Mouse (Mus musculus) bone marrow, adult 2 months (tissue): ENCODE measurements at regions not wholly inside any gene's neighbourhood (a gene's known extent, or its start where the extent isn't known, plus 50 kb on each side); places are given as distances from the start of the nearest gene placed in this dataset.

Experiments
- H3K27ac ChIP-seq: fragments of 200-500 bp; 2 replicates; pipeline ENCODE4 v1.5.1; 2012; ENCODE audit warnings: low read depth, mild to moderate bottlenecking, control low read depth, inconsistent platforms, low read length; ENCODE audit not compliant: control insufficient read depth, poor library complexity, insufficient read depth
- H3K4me1 ChIP-seq: fragments of 200-500 bp; 2 replicates; pipeline ENCODE4 v1.6.1; 2011; ENCODE audit warnings: low read length; ENCODE audit not compliant: control insufficient read depth, insufficient read depth
- H3K4me3 ChIP-seq: fragments of 200-500 bp; replicated peaks from 2 replicates; pipeline ENCODE3; 2011; ENCODE audit warnings: mild to moderate bottlenecking, low read depth, low read length, control low read depth; ENCODE audit not compliant: control insufficient read depth
- CTCF ChIP-seq: fragments of 200-500 bp; IDR thresholded peaks from 2 replicates; pipeline ENCODE4 v1.5.1; 2011; ENCODE audit warnings: low read length, control low read depth; ENCODE audit not compliant: control insufficient read depth, insufficient read depth
- POLR2A ChIP-seq: fragments of 200-500 bp; IDR thresholded peaks from 2 replicates; pipeline ENCODE4 v1.6.1; 2011; ENCODE audit warnings: low read depth, mild to moderate bottlenecking, control low read depth, low read length, borderline replicate concordance; ENCODE audit not compliant: control insufficient read depth
- WGBS: fragments of 180-500 bp; shearing (Covaris S2); methylation state at CpG from one replicate; pipeline ENCODE4 v1.1.7; 2018; 5-methylcytosine and 5-hydroxymethylcytosine counted together

- 74% methylated on average over 3 of the region's 3 CpGs for WGBS
Measured at GRCm38 (mm10) chr16:55745094-55745493, 93.6 kb downstream of the Nfkbiz start.

GRCm38 (mm10) chr16:55741099-55741863 lies 97.4 kb downstream of the Nfkbiz start:
- no peak overlapping the region for H3K4me3 ChIP-seq
- no peak for TF ChIP-seq POLR2A
- TF ChIP-seq CTCF: no peak
- no peaks in the 10 kb centered on the region for H3K4me1 ChIP-seq
- no peak overlapping the region for H3K27ac ChIP-seq
- WGBS: 86% methylated on average over 2 of the region's 2 CpGs

More at GRCm38 (mm10) chr16:55745094-55745493, 93.6 kb downstream of the Nfkbiz start:
- Histone ChIP-seq H3K4me1 (no peaks in the 10 kb centered on the region), H3K27ac (no peak overlapping the region), H3K4me3 (no peak overlapping the region)
- no peak for TF ChIP-seq POLR2A
- TF ChIP-seq CTCF: no peak

DNA sequence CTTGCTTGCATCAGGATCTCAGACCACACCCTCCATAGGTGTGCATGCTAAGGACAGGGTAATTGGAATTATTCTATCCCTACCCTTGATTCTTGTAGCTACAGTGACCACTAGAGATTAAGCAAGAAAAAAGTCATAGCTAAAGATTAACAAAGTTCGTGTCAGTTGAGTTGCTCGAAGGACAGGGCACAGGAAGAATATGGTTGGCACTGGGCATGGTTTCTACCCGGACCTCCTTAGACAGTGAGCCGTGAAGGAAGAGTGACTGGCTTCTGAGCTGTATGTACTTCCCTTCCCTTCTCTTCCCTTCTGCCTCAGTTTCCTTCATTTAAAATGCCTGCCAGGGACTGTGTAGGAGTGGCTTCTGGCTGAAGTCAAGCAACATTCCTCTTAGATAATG lies 100.0 kb downstream of the Nfkbiz start:
- Histone ChIP-seq H3K4me3 (no peak overlapping the region), H3K4me1 (no peaks in the 10 kb centered on the region), H3K27ac (no peak overlapping the region)
- WGBS: 82% methylated on average over 4 of the region's 4 CpGs
- TF ChIP-seq POLR2A (no peak), CTCF (no peak)

DNA sequence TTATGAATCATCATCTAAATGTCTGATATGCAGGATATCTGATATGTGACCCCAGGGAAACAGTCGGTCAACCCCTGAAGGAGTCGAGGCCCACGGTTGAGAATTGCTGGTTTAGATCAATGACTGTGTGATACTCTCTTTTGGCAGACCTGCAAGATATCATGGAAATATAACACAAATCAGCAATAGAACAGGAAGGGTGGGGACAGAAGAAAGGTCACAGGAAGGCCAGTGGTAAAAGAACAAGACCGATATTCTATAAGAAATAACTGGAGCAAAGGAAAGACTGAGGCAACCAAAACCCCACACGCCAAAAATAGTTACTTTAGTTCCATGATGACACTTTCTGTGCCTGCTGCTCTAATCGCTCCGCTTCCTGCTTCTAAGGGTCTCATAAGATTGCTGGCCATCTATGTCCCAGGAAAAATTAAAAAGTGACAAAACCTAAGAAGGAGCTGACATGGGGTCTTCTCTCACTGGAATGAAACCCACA lies 103.2 kb downstream of the Nfkbiz start:
- no peak overlapping the region for H3K27ac ChIP-seq
- H3K4me3 ChIP-seq: no peak overlapping the region
- H3K4me1 ChIP-seq: no peaks in the 10 kb centered on the region
- TF ChIP-seq CTCF (no peak), POLR2A (no peak)
- 85% methylated on average over 7 of the region's 7 CpGs for WGBS

DNA sequence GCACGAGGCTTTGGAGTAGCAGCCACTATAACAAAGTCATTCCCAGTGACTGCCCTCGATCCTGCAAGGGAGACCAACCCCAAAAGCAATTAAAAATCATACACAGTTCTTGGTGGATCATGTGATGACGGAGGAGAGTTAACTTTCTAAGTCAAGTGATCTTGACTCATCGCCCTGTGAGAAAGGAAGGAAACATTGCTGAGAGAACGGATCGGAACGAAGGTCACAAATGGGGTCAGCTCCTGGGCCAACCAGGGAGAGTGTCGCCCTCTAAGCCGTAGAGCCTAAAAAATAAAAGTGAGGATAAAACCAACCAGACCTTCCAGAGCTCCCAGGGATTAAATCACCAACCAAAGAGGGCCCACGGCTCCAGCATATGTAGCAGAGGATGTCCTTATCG lies 104.4 kb downstream of the Nfkbiz start:
- TF ChIP-seq CTCF: no peak
- TF ChIP-seq POLR2A: no peak
- Histone ChIP-seq H3K4me3 (no peak overlapping the region), H3K27ac (no peak overlapping the region), H3K4me1 (no peaks in the 10 kb centered on the region)
- 78% methylated on average over 11 of the region's 11 CpGs for WGBS

DNA sequence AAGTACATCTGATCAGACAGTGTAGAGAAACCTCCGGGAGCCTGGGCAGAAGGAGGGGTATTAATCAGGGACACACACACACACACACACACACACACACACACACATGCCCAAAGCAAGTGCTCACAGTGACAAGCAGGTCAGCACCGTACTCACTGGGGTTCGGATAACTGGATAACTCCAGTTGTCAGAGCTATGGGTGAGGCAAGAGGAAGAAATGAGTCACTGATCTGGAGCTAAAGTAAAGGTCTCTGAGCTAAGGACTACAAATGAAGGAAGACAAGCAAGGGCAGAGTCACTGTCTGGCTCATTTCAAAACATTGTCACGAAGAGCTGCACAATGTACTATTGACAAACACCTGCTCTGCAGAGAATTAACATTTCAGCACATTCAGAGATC lies 104.9 kb downstream of the Nfkbiz start:
- no peak overlapping the region for H3K27ac ChIP-seq
- WGBS: 82% methylated on average over 4 of the region's 4 CpGs
- TF ChIP-seq POLR2A: no peak

GRCm38 (mm10) chr16:55731003-55731402 lies 107.7 kb downstream of the Nfkbiz start:
- H3K4me1 ChIP-seq: no peaks in the 10 kb centered on the region; the same call in 1 of the 2 replicates
- H3K4me3 ChIP-seq: no peak overlapping the region
- 79% methylated on average over 8 of the region's 8 CpGs for WGBS
- TF ChIP-seq POLR2A (no peak), CTCF (no peak)
- H3K27ac ChIP-seq: no peak overlapping the region

More for the DNA sequence above, 104.9 kb downstream of the Nfkbiz start:
- H3K4me3 ChIP-seq: no peak overlapping the region
- H3K4me1 ChIP-seq: no peaks in the 10 kb centered on the region

DNA sequence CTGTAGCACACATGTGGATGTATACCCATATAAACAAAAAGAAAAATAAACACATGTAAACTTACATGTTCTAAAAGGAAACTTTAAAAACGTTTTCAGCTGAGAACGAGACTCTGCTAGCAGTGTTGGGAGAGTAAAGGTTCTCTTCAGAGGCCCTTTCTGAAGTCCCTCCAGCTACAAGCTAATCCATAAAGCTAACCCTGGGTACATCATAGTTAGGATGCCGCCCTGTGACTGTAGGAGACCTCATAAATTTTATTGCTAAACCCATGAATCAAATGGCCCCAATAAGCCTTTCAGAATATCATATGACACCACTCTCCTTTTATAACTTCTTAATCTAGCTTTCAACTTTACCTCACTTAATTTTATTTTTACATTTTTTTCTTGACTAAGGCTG lies 112.2 kb downstream of the Nfkbiz start:
- 67% methylated on average over 3 of the region's 3 CpGs for WGBS

DNA sequence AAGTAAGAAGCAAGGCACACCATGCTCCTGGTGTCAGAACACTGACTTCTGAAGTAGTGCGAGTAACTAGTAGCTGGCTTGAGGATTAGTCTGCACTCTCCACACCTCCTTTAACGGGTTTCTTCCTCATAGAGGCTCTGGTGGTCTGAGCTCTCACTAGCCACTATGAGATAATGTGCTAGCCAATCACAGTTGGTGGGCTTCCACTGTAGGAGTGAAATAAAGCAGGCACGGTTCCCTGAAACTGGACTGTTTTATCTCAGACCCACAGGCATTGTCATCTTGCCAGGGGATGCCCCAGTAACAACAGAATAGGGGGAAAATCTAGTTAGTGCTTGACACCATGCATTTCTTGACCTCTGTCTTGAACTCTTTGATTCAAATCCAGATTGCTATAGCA lies 118.3 kb downstream of the Nfkbiz start:
- Histone ChIP-seq H3K4me1 (no peaks in the 10 kb centered on the region), H3K27ac (no peak overlapping the region), H3K4me3 (no peak overlapping the region)
- 36% methylated on average over 3 of the region's 3 CpGs for WGBS
- TF ChIP-seq POLR2A (no peak), CTCF (no peak)

More for the DNA sequence above, 112.2 kb downstream of the Nfkbiz start:
- Histone ChIP-seq H3K4me3 (no peak overlapping the region), H3K4me1 (no peaks in the 10 kb centered on the region; the same call in 1 of the 2 replicates), H3K27ac (no peak overlapping the region)
- TF ChIP-seq CTCF: no peak
- TF ChIP-seq POLR2A: no peak
